Mouse (Mus musculus) liver, adult 2 months (tissue): ENCODE data around the gene Cdkl1. TPM values are rescaled to one million over a fixed set of nuclear protein-coding genes. Genes with fewer than 3 reads are reported as not detected.

ENCODE experiments used
- DNase-seq: peaks from one replicate; pipeline ENCODE4 v3.0.0-alpha.2; 2011; ENCODE audit warnings: low read depth, low spot score; ENCODE audit errors: extremely low read depth
- H3K27ac ChIP-seq: fragments of 200-500 bp; replicated peaks from 2 replicates; pipeline ENCODE4 v1.5.1; 2012; ENCODE audit warnings: low read depth, mild to moderate bottlenecking, control low read depth, inconsistent platforms, low read length; ENCODE audit not compliant: insufficient read depth
- H3K27me3 ChIP-seq: fragments of 200-500 bp; 2 replicates; pipeline ENCODE4 v1.6.1; 2012; ENCODE audit warnings: mild to moderate bottlenecking, moderate library complexity, low read length, inconsistent platforms; ENCODE audit not compliant: control insufficient read depth, insufficient read depth
- H3K36me3 ChIP-seq: fragments of 200-500 bp; 2 replicates; pipeline ENCODE4 v1.6.1; 2012; ENCODE audit warnings: low read length, inconsistent platforms; ENCODE audit not compliant: control insufficient read depth, insufficient read depth
- H3K4me1 ChIP-seq: fragments of 200-500 bp; 2 replicates; pipeline ENCODE4 v1.6.1; 2011; ENCODE audit warnings: low read length; ENCODE audit not compliant: control insufficient read depth, insufficient read depth
- H3K4me3 ChIP-seq: fragments of 200-500 bp; 2 replicates; pipeline ENCODE4 v1.5.1; 2011; ENCODE audit warnings: low read depth, mild to moderate bottlenecking, control low read depth, low read length, moderate library complexity; ENCODE audit not compliant: insufficient read depth
- H3K79me2 ChIP-seq: fragments of 200-500 bp; 2 replicates; pipeline ENCODE4 v1.6.1; 2012; ENCODE audit warnings: inconsistent platforms, mild to moderate bottlenecking, low read length, moderate library complexity; ENCODE audit not compliant: control insufficient read depth, insufficient read depth
- H3K9ac ChIP-seq: fragments of 200-500 bp; 2 replicates; pipeline ENCODE4 v1.6.1; 2012; ENCODE audit warnings: low read depth, mild to moderate bottlenecking, control low read depth, inconsistent platforms, low read length
- CTCF ChIP-seq: fragments of 200-500 bp; IDR thresholded peaks from 2 replicates; pipeline ENCODE4 v1.5.1; 2011; ENCODE audit warnings: low read depth, low read length, control low read depth
- POLR2A ChIP-seq: fragments of 200-500 bp; IDR thresholded peaks from 2 replicates; pipeline ENCODE4 v1.6.1; 2011; ENCODE audit warnings: low read length, control low read depth; ENCODE audit not compliant: insufficient read depth; ENCODE audit errors: extremely low read depth
- WGBS: fragments of 180-500 bp; shearing (Covaris S2); methylation state at CpG from one replicate; pipeline ENCODE4 v1.1.7; 2018; 5-methylcytosine and 5-hydroxymethylcytosine counted together
- polyA plus RNA-seq: library from polyadenylated mRNA; depleted of rRNA; stranded (reverse); fragments of >200 nt; gene quantifications from 2 replicates; pipeline ENCODE4 v1.2.3, GENCODE M21; 2012
- total RNA-seq: library from RNA; depleted of rRNA; stranded (reverse); fragments of >200 nt; gene quantifications from 2 replicates; pipeline ENCODE4 v1.2.3, GENCODE M21; 2014

Cdkl1 gene
- total and polyA plus RNA-seq, 2 experiments: 0.05 to 0.28 TPM

GRCm38 (mm10) chr12:69824881-69825597, 34.0 kb upstream of the Cdkl1 start:
- H3K36me3 ChIP-seq: peaks cover 48% of the 10 kb centered on the region
- no peaks in the 10 kb centered on the region for H3K4me1 ChIP-seq
- H3K27ac ChIP-seq: no peak overlapping the region
- WGBS: 83% methylated on average over 9 of the region's 9 CpGs
- no peaks in the 10 kb centered on the region for H3K79me2 ChIP-seq
- no peak for DNase-seq
- H3K27me3 ChIP-seq: no peaks in the 10 kb centered on the region
- H3K9ac ChIP-seq: no peak overlapping the region
- TF ChIP-seq POLR2A: no peak
- TF ChIP-seq CTCF: no peak
- H3K4me3 ChIP-seq: no peak overlapping the region

- no peak overlapping the region for H3K9ac ChIP-seq
- DNase-seq: peak; percentile 74
- no peaks in the 10 kb centered on the region for H3K79me2 ChIP-seq
- H3K27me3 ChIP-seq: no peaks in the 10 kb centered on the region
- H3K36me3 ChIP-seq: peaks cover 63% of the 10 kb centered on the region
- peak overlapping the region; percentile 19; the same call in 1 of the 2 replicates for H3K27ac ChIP-seq
- TF ChIP-seq POLR2A (no peak), CTCF (no peak)
- 4% methylated on average over 6 of the region's 6 CpGs for WGBS
- no peak overlapping the region for H3K4me3 ChIP-seq
- peaks cover 14% of the 10 kb centered on the region for H3K4me1 ChIP-seq
Observed at GRCm38 (mm10) chr12:69814272-69814671, 23.2 kb upstream of the Cdkl1 start.

GRCm38 (mm10) chr12:69813596-69813995, 22.5 kb upstream of the Cdkl1 start:
- H3K4me3 ChIP-seq: no peak overlapping the region
- H3K9ac ChIP-seq: no peak overlapping the region
- no peaks in the 10 kb centered on the region for H3K27me3 ChIP-seq
- no peaks in the 10 kb centered on the region for H3K79me2 ChIP-seq
- DNase-seq: no peak
- TF ChIP-seq POLR2A (no peak), CTCF (no peak)
- H3K36me3 ChIP-seq: peaks cover 64% of the 10 kb centered on the region
- 98% methylated on average over 2 of the region's 2 CpGs for WGBS
- H3K27ac ChIP-seq: 0 out of 2 replicates have a peak overlapping the region, but pooled peaks have one; percentile 12
- H3K4me1 ChIP-seq: peaks cover 14% of the 10 kb centered on the region

- no peak for TF ChIP-seq POLR2A
- peaks cover 14% of the 10 kb centered on the region for H3K4me1 ChIP-seq
- H3K27ac ChIP-seq: no peak overlapping the region; the same call in 1 of the 2 replicates
- no peak overlapping the region for H3K9ac ChIP-seq
- H3K27me3 ChIP-seq: no peaks in the 10 kb centered on the region
- H3K79me2 ChIP-seq: no peaks in the 10 kb centered on the region
- H3K36me3 ChIP-seq: peaks cover 66% of the 10 kb centered on the region
- 24% methylated on average over 3 of the region's 3 CpGs for WGBS
- peak; percentile 52 for DNase-seq
- H3K4me3 ChIP-seq: no peak overlapping the region
Observed at GRCm38 (mm10) chr12:69812986-69813385, 21.9 kb upstream of the Cdkl1 start.

DNA sequence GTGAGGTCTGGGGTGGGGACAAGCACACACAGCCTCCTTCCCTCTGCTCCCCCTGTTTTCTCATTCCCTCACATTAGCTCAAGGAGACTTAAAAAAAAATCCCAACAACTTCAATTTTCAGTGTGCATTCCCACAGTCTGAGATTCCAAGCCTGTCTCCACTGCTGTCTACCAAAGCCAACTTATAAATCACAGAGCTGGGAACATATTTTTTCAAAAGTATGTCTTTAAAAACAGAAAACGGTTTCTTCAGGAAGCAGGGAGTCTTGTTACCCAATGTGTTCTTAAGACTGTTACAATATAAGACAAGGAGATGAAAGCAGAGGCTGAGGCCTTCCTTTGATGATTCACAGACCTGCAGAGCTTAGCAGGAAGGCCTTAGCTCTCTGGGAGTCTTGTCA, 20.9 kb upstream of the Cdkl1 start:
- no peak for TF ChIP-seq CTCF
- no peak for TF ChIP-seq POLR2A
- Histone ChIP-seq H3K4me3 (no peak overlapping the region), H3K27me3 (no peaks in the 10 kb centered on the region), H3K27ac (no peak overlapping the region), H3K4me1 (peaks cover 14% of the 10 kb centered on the region), H3K36me3 (peaks cover 60% of the 10 kb centered on the region), H3K79me2 (no peaks in the 10 kb centered on the region), H3K9ac (no peak overlapping the region)
- WGBS: 80% methylated on average over 1 of the region's 1 CpGs
- DNase-seq: no peak

GRCm38 (mm10) chr12:69809439-69809838, 18.4 kb upstream of the Cdkl1 start:
- Histone ChIP-seq H3K9ac (no peak overlapping the region), H3K79me2 (no peaks in the 10 kb centered on the region), H3K27ac (no peak overlapping the region), H3K36me3 (peaks cover 54% of the 10 kb centered on the region), H3K4me1 (peaks cover 12% of the 10 kb centered on the region), H3K27me3 (no peaks in the 10 kb centered on the region), H3K4me3 (no peak overlapping the region)
- TF ChIP-seq CTCF (no peak), POLR2A (no peak)
- DNase-seq: no peak
- 93% methylated on average over 3 of the region's 3 CpGs for WGBS
